Mouse (Mus musculus): ENCODE measurements at regions not wholly inside any gene's neighbourhood (a gene's known extent, or its start where the extent isn't known, plus 50 kb on each side); places are given as distances from the start of the nearest gene placed in this dataset.

DNA sequence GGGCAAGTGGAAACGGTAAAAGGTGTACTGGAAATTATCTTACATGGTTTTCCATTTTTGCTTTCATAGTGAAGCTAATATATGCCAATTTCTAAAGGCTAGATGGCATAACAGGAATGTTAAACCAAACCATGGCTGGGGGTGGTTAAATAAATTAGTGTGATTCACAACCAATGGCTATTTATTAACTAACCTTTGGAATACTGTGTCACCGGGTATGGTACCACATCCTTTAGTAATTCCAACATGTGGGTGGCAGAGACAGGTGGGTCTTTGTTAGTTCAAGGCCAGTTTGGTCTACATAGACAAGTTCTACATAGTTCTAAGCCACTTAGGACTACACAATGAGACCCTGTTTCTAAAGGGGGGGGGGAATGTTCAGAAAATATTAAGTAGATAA is 179.8 kb upstream of the Plxnc1 start:
- DNase-seq: no peak
- intact Hi-C loops (cut with DNase I): no loop called here

DNA sequence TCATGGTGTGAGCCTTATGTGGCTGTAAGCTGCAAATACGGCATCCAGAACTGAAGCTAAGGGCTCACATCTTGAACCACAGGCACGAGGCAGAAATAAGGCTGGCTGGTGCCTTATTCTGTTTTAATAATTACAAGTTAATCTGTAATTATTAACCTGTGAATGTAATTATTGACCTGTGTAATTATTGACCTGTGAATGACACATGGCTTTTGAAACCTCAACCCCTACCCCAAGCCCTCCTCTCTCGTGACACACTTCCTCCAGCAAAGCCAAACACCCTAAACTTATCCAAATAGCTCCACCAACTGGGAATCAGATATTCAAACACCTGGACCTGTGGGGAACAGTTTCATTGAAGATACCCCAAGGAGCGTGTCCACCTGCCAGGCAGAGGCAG is 175.4 kb upstream of the Plxnc1 start:
- intact Hi-C loops (cut with DNase I): no loop called here
- no peak for DNase-seq

- no peak for DNase-seq
- intact Hi-C loops (cut with DNase I): no loop called here
Observed at GRCm38 (mm10) chr10:95118786-95119351, 174.2 kb upstream of the Plxnc1 start.

DNA sequence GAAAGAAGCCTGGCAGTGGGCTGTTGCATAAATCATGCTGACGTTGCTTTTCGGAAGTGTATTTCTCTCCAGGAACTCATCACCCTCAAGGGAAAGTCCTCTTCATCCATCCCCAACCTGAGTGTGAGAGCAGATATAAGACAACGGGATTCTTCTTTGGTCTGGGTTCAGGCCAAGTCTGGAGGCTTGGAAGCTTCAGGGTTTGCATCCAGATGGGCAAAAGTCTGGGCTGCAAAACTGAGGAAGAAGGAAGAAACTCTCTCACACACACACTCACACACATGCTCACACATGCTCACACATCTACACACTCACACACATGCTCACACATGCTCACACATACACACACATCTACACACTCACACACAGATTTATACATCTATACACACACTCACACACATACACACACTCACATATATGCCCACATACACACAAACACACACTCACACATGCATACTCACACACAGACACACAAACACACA is 173.1 kb upstream of the Plxnc1 start:
- no peak for DNase-seq
- intact Hi-C loops (cut with DNase I): no loop called here

DNA sequence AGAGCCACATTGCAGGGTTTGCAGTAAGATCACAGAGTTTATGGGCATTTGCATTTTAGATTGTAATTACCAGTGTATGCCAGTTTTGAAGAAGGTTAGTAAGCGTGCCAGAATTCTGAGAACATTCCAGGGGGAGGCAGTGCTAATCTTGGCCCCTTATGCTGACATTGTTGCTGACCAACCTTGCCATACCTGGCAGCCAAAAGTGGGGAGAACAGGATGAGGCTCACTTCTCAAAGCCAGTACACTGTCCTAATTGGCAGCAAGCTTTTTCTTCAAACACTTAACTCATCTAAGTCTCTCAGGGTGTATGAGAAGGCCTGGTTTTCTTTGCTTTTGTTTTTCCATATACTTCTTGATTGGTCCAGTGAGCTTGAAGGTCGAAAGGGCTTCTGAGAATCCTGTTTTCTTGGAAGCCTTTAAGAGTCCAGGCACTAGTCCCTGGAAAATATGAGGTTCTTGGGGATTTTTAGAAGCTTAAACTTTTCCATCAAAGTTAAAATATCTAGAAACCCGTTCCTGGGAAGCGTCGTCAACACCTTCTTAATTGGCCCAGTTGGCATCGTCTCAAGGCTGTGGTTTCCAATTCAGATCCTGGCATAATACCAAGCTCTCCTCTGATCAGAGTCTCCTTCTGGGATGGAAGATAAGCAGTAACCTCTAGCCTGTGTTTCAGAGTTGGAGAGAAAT is 172.6 kb upstream of the Plxnc1 start:
- intact Hi-C loops (cut with DNase I): no loop called here
- DNase-seq: no peak

GRCm38 (mm10) chr10:95116579-95117011 is 172.0 kb upstream of the Plxnc1 start:
- no peak for DNase-seq
- intact Hi-C loops (cut with DNase I): no loop called here

- no peak for DNase-seq
- intact Hi-C loops (cut with DNase I): no loop called here
Observed at GRCm38 (mm10) chr10:95112837-95113388, 168.3 kb upstream of the Plxnc1 start.

- intact Hi-C loops (cut with DNase I): no loop called here
- no peak for DNase-seq
Observed at GRCm38 (mm10) chr10:95112231-95112774, 167.7 kb upstream of the Plxnc1 start.

- intact Hi-C loops (cut with DNase I): no loop called here
- DNase-seq: no peak
Observed at GRCm38 (mm10) chr10:95110786-95111185, 166.2 kb upstream of the Plxnc1 start.

GRCm38 (mm10) chr10:95109576-95109975 is 164.9 kb upstream of the Plxnc1 start:
- intact Hi-C loops (cut with DNase I): loop anchor here (10.0 kb wide), 1 partner anchor 125 kb away; no protein-coding TSS in a partner anchor
- no peak for DNase-seq

DNA sequence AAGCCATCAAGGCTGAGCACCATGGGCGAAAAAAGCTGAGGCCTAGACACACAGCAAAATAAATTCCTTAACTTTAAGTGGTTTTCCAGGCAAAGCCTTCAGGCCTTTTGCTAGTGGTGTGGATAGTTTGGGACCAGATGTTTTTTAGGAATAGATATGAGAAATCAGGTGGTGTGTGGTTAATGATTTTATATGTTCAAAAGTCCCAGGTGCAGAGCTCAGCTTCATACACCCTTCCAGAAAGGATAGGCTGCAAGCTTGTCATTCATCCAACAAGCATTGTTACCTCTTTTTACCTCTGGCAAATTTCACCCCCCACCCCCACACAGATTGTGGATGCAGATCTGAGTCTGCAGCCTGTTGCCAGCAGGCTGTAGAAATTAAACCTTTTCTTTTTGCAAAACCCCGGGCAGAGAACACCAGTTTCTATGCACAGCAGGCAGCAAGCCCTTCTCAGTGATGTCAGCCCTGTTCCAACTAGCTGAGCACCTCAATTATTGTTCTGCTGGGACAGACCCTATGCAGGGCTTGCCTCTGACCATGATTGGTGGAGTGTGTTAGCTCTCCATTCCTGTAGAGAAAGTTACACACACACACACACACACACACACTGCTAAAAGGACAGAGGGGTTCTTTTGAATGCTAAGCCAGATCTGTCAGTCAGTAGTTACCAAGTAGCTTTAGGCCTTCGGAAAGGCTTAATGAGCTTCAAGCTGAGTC is 163.1 kb upstream of the Plxnc1 start:
- intact Hi-C loops (cut with DNase I): loop anchor here (10.0 kb wide), 1 partner anchor 127 kb away; no protein-coding TSS in a partner anchor
- no peak for DNase-seq

- intact Hi-C loops (cut with DNase I): loop anchor here (10.0 kb wide), 1 partner anchor 131 kb away; no protein-coding TSS in a partner anchor
- DNase-seq: no peak
Observed at GRCm38 (mm10) chr10:95103808-95104207, 159.2 kb upstream of the Plxnc1 start.

- DNase-seq: no peak
- intact Hi-C loops (cut with DNase I): loop anchor here (10.0 kb wide), 1 partner anchor 132 kb away; no protein-coding TSS in a partner anchor
Observed at GRCm38 (mm10) chr10:95102981-95103380, 158.3 kb upstream of the Plxnc1 start.

DNA sequence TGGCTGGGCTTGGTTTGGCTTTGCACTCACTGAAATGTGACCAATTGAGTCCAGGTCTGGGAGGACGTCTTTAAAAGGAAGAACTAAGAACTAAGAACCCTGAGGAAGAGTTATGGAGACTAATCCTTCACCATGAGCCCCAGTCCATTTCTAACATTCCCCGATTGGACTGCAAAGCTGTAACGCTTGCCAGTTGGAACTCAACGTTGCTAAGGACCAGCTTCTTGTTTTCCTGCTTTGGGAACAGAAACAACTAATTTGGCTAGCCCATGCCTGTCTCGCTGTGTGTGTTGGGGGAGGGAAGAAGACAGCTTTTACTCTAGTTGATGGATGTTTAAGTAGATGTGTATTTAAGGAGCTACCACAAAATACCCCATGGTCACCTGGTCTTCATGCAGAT is 155.3 kb upstream of the Plxnc1 start:
- intact Hi-C loops (cut with DNase I): loop anchor here (10.0 kb wide), 1 partner anchor 135 kb away; no protein-coding TSS in a partner anchor
- DNase-seq: no peak

GRCm38 (mm10) chr10:95095847-95096246 is 151.2 kb upstream of the Plxnc1 start:
- DNase-seq: no peak
- intact Hi-C loops (cut with DNase I): no loop called here

GRCm38 (mm10) chr10:95094771-95095170 is 150.1 kb upstream of the Plxnc1 start:
- intact Hi-C loops (cut with DNase I): no loop called here
- no peak for DNase-seq

DNA sequence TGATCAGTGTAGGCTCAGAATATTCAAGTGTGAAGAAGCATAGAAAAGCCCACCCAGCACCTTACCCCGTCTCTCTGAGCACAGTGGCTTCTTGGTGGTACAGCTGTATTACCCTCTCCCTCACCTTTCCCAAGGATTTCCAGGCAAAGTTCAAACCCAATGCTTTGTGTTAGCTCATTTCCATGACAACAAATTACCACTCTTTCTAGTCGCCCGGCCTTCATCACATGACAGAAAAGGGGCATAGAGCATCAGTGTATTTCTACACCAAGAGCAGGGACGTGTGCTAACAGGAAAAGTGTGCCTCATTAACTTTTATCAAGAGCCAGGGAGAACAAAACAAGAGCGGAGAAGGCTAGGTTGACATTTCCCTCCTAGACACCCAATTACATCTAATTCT is 148.6 kb upstream of the Plxnc1 start:
- intact Hi-C loops (cut with DNase I): no loop called here
- no peak for DNase-seq

DNA sequence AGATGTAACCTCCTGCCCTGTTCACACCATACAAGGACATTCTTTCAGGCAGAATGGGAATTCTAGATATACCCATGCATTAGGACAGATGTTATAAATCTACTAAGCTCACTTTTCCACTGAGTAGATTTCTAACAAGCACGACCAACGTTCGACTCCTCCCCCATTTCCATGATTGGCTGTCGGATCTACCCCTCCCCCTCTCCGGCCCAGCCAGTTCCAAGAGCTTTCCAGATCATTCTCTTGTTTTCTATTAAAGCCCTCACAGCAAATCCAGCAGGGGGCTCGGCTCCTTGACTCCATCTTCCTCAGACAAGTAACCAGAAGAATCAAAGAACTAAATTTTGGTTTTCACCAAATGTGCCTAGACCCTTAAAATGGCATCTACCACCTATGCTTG is 146.5 kb upstream of the Plxnc1 start:
- DNase-seq: no peak
- intact Hi-C loops (cut with DNase I): no loop called here

GRCm38 (mm10) chr10:95090641-95091040 is 146.0 kb upstream of the Plxnc1 start:
- intact Hi-C loops (cut with DNase I): no loop called here

DNA sequence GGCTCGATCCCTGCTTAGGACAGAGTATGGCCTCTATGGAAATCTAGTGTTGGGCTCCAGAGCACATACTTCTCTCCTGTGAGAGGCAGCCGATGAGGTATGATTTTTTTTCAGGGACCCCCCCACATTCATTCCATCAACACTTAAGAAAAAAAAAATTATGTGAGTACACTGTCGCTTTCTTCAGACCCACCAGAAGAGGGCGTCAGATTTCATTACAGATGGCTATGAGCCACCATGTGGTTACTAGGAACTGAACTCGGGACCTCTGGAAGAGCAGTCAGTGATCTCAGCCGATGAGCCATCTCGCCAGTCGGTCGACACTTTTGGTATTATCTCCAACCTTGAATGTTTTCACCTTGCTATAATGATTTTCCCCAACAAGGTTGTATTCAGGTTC is 145.4 kb upstream of the Plxnc1 start:
- DNase-seq: no peak
- intact Hi-C loops (cut with DNase I): no loop called here

More at GRCm38 (mm10) chr10:95090641-95091040, 146.0 kb upstream of the Plxnc1 start:
- no peak for DNase-seq

All from left cerebral cortex, postnatal 4 days (tissue).